Mouse (Mus musculus) intestine, embryonic 16.5 days (tissue): ENCODE results near the gene Bbs5. TPM values are rescaled to one million over a fixed set of nuclear protein-coding genes. Genes with fewer than 3 reads are reported as not detected.
"Not testable (repeated sequence)": the region's sequence is repeated elsewhere in the genome, so short reads cannot be mapped to it uniquely, and the experiment has no call there.

Experiments
- ATAC-seq: fragments of 200-750 bp; cut with Nextera tagmentation; 2 replicates; pipeline ENCODE4 v1.8.0; 2017; ENCODE audit warnings: moderate TSS enrichment, moderate library complexity
- H3K27ac ChIP-seq: fragments of 300-500 bp; sonication (generic); 2 replicates; pipeline ENCODE4 v1.5.1; 2014; ENCODE audit warnings: mild to moderate bottlenecking, low read length
- H3K27me3 ChIP-seq: fragments of 300-500 bp; sonication (generic); replicated peaks from 2 replicates; pipeline ENCODE4 v1.6.1; 2014; ENCODE audit warnings: low read length, control low read depth, mixed read lengths; ENCODE audit not compliant: control insufficient read depth, insufficient read depth
- H3K36me3 ChIP-seq: fragments of 300-500 bp; sonication (generic); 2 replicates; pipeline ENCODE4 v1.6.1; 2014; ENCODE audit warnings: low read length, control low read depth; ENCODE audit not compliant: control insufficient read depth, insufficient read depth
- H3K4me1 ChIP-seq: fragments of 300-500 bp; sonication (generic); 2 replicates; pipeline ENCODE4 v1.6.1; 2014; ENCODE audit warnings: low read length, control low read depth, mixed read lengths; ENCODE audit not compliant: control insufficient read depth, insufficient read depth
- H3K4me2 ChIP-seq: fragments of 300-500 bp; sonication (generic); 2 replicates; pipeline ENCODE4 v1.6.1; 2014; ENCODE audit warnings: low read depth, low read length, control low read depth
- H3K4me3 ChIP-seq: fragments of 300-500 bp; sonication (generic); 2 replicates; pipeline ENCODE4 v1.5.1; 2014; ENCODE audit warnings: mild to moderate bottlenecking, low read length
- H3K9ac ChIP-seq: fragments of 300-500 bp; sonication (generic); 2 replicates; pipeline ENCODE4 v1.6.1; 2014; ENCODE audit warnings: low read depth, low read length
- H3K9me3 ChIP-seq: fragments of 300-500 bp; sonication (generic); 2 replicates; pipeline ENCODE4 v1.6.1; 2016; ENCODE audit warnings: low read length, control low read depth; ENCODE audit not compliant: control insufficient read depth
- WGBS: fragments of 180-500 bp; shearing (Covaris S2); extraction: QIAGEN DNeasy Blood & Tissue Kit; methylation state at CpG from one replicate; pipeline ENCODE4 v1.1.7; 2014; 5-methylcytosine and 5-hydroxymethylcytosine counted together
- polyA plus RNA-seq: library from polyadenylated mRNA; unstranded; fragments of >200 nt; fragmentation: Nextera tagmentation; extraction: Ambion mirVana; gene quantifications from 2 replicates; pipeline ENCODE4 v1.2.1, GENCODE M21; 2015

Bbs5 gene
- polyA plus RNA-seq, 1 experiment from 2014 or later = 11.1 TPM

- no peak overlapping the region for H3K4me2 ChIP-seq
Measured at GRCm38 (mm10) chr2:69629914-69630313, 17.1 kb upstream of the Bbs5 start.

GRCm38 (mm10) chr2:69630792-69631191, 16.2 kb upstream of the Bbs5 start:
- no peak overlapping the region for H3K4me2 ChIP-seq
- H3K36me3 ChIP-seq = no peaks in the 10 kb centered on the region
- H3K27ac ChIP-seq = no peak overlapping the region
- no peaks in the 10 kb centered on the region for H3K27me3 ChIP-seq
- H3K4me1 ChIP-seq = no peaks in the 10 kb centered on the region
- WGBS = 68% methylated on average over 5 of the region's 5 CpGs
- no peak overlapping the region for H3K9ac ChIP-seq
- ATAC-seq = peak; percentile 43; the same call in 1 of the 2 replicates
- no peak overlapping the region for H3K4me3 ChIP-seq
- H3K9me3 ChIP-seq = no peaks in the 10 kb centered on the region

More at GRCm38 (mm10) chr2:69629914-69630313, 17.1 kb upstream of the Bbs5 start:
- no peak for ATAC-seq
- H3K9me3 ChIP-seq = no peaks in the 10 kb centered on the region
- no peak overlapping the region for H3K4me3 ChIP-seq
- H3K27me3 ChIP-seq = no peaks in the 10 kb centered on the region
- 83% methylated on average over 6 of the region's 6 CpGs for WGBS
- H3K27ac ChIP-seq = no peak overlapping the region
- no peak overlapping the region for H3K9ac ChIP-seq
- no peaks in the 10 kb centered on the region for H3K36me3 ChIP-seq
- no peaks in the 10 kb centered on the region for H3K4me1 ChIP-seq

- Histone ChIP-seq H3K4me3 (no peak overlapping the region), H3K27ac (no peak overlapping the region)
- 85% methylated on average over 2 of the region's 2 CpGs for WGBS
Measured at GRCm38 (mm10) chr2:69631449-69631848, 15.5 kb upstream of the Bbs5 start.

GRCm38 (mm10) chr2:69635064-69635701, 11.8 kb upstream of the Bbs5 start:
- Histone ChIP-seq H3K9me3 (no peaks in the 10 kb centered on the region), H3K4me3 (peak overlapping the region; percentile 41), H3K36me3 (no peaks in the 10 kb centered on the region), H3K27ac (no peak overlapping the region), H3K4me1 (no peaks in the 10 kb centered on the region), H3K9ac (peak overlapping the region; percentile 49), H3K4me2 (peak overlapping the region; percentile 42; the same call in 1 of the 2 replicates), H3K27me3 (no peaks in the 10 kb centered on the region)
- 0 out of 2 replicates have a peak, but pooled peaks have one; percentile 44 for ATAC-seq
- 10% methylated on average over 11 of the region's 11 CpGs for WGBS

More at GRCm38 (mm10) chr2:69631449-69631848, 15.5 kb upstream of the Bbs5 start:
- Histone ChIP-seq H3K36me3 (no peaks in the 10 kb centered on the region), H3K4me2 (no peak overlapping the region), H3K4me1 (no peaks in the 10 kb centered on the region), H3K9ac (no peak overlapping the region), H3K9me3 (no peaks in the 10 kb centered on the region), H3K27me3 (no peaks in the 10 kb centered on the region)
- ATAC-seq = no peak

GRCm38 (mm10) chr2:69635807-69636206, 11.2 kb upstream of the Bbs5 start:
- H3K36me3 ChIP-seq = no peaks in the 10 kb centered on the region
- no peak overlapping the region for H3K9ac ChIP-seq
- no peak overlapping the region for H3K4me3 ChIP-seq
- no peaks in the 10 kb centered on the region for H3K9me3 ChIP-seq
- H3K4me2 ChIP-seq = no peak overlapping the region
- H3K27ac ChIP-seq = no peak overlapping the region
- 78% methylated on average over 6 of the region's 6 CpGs for WGBS
- no peaks in the 10 kb centered on the region for H3K27me3 ChIP-seq
- H3K4me1 ChIP-seq = no peaks in the 10 kb centered on the region
- no peak for ATAC-seq

- not testable (repeated sequence) for H3K4me3 ChIP-seq, H3K27me3 ChIP-seq, H3K4me1 ChIP-seq, ATAC-seq, H3K9me3 ChIP-seq, H3K4me2 ChIP-seq, H3K36me3 ChIP-seq, H3K9ac ChIP-seq, H3K27ac ChIP-seq
- 80% methylated on average over 7 of the region's 7 CpGs for WGBS
Measured at GRCm38 (mm10) chr2:69637989-69638388, 9.0 kb upstream of the Bbs5 start.

GRCm38 (mm10) chr2:69640100-69640499, 6.9 kb upstream of the Bbs5 start:
- Histone ChIP-seq H3K4me2 (no peak overlapping the region), H3K9ac (no peak overlapping the region), H3K27me3 (no peaks in the 10 kb centered on the region), H3K36me3 (no peaks in the 10 kb centered on the region), H3K9me3 (no peaks in the 10 kb centered on the region), H3K4me1 (no peaks in the 10 kb centered on the region), H3K27ac (no peak overlapping the region), H3K4me3 (no peak overlapping the region)
- 54% methylated on average over 10 of the region's 10 CpGs for WGBS
- no peak for ATAC-seq

- Histone ChIP-seq H3K9ac (no peak overlapping the region), H3K4me2 (no peak overlapping the region), H3K36me3 (no peaks in the 10 kb centered on the region), H3K4me3 (no peak overlapping the region), H3K9me3 (no peaks in the 10 kb centered on the region), H3K4me1 (peaks cover 3% of the 10 kb centered on the region; the same call in 1 of the 2 replicates), H3K27ac (no peak overlapping the region), H3K27me3 (no peaks in the 10 kb centered on the region)
- WGBS = 87% methylated on average over 11 of the region's 11 CpGs
- ATAC-seq = no peak
Measured at GRCm38 (mm10) chr2:69644968-69645617, 1.9 kb upstream of the Bbs5 start.

- Histone ChIP-seq H3K4me3 (no peak overlapping the region), H3K9me3 (no peaks in the 10 kb centered on the region), H3K36me3 (0 out of 2 replicates have a peak, but pooled peaks cover 4% of the 10 kb centered on the region), H3K27me3 (no peaks in the 10 kb centered on the region), H3K9ac (no peak overlapping the region), H3K4me1 (peaks cover 3% of the 10 kb centered on the region; the same call in 1 of the 2 replicates), H3K27ac (no peak overlapping the region), H3K4me2 (no peak overlapping the region)
- ATAC-seq = no peak
- 87% methylated on average over 5 of the region's 5 CpGs for WGBS
Measured at GRCm38 (mm10) chr2:69649716-69650115, 2.7 kb downstream of the Bbs5 start.
